7 mouse cellular contexts compared by ENCODE assay signal in the genomic region with DNA sequence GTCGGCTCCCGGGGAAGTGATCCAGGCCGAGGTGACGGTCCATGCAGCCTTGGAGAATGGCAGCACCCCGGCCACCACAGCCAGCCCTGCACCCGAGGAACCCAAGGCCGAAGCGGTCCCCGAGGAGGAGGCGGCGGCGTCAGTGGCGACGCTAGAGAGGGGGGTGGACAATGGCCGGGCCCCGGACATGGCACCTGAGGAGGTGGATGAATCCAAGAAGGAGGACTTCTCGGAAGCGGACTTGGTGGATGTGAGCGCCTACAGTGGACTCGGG. TPM values are rescaled to one million over a fixed set of nuclear protein-coding genes. Genes with fewer than 3 reads are reported as not detected.
DNase-seq lines count a peak whose midpoint lies in the region; TF ChIP-seq lines count a peak whose summit lies in the region.

No protein-coding gene starts in this region.

- WGBS in spleen, adult 2 months = under 1% methylated on average over 20 of the region's 20 CpGs

- peaks cover 20% of the 10 kb centered on the region for H3K4me1 ChIP-seq in spleen, adult 2 months (ENCODE audit: control insufficient read depth, insufficient read depth, insufficient read length)
- H3K4me1 ChIP-seq in embryonic fibroblast, embryonic 13.5 days (ENCODE audit: control insufficient read depth, insufficient read depth, low read length) = peaks cover 11% of the 10 kb centered on the region

- H3K4me3 ChIP-seq in spleen, adult 2 months (ENCODE audit: extremely low read depth, insufficient read depth, insufficient read length) = peak overlapping the region; percentile 81
- peak overlapping the region; percentile 67 for H3K4me3 ChIP-seq in embryonic fibroblast, embryonic 13.5 days (ENCODE audit: insufficient read depth, low read length)

- DNase-seq in spleen, adult 2 months (ENCODE audit: low read depth in 1 of 2, low spot score in 2 of 2) = no peak
- DNase-seq in spleen, postnatal 14 days (ENCODE audit: low spot score in 2 of 2) = no peak
- DNase-seq in kidney, postnatal 4 days = peak; percentile 42 to 53
- DNase-seq in neural tube, embryonic 10.5 days (ENCODE audit: extremely low spot score, low spot score) = peak; percentile 48
- DNase-seq in gastrocnemius, postnatal 10 days = no peak
- DNase-seq in cerebellum, postnatal 10 days = no peak

- no peaks in the 10 kb centered on the region for H3K27me3 ChIP-seq in spleen, adult 2 months (ENCODE audit: control insufficient read depth, insufficient read depth, low read length)

- no peak for TF ChIP-seq CTCF in spleen, adult 2 months (IDR thresholded peaks at IDR 0.05; ENCODE audit: extremely low read depth, insufficient read depth, insufficient read length, insufficient replicate concordance)
- no peak for TF ChIP-seq CTCF in embryonic fibroblast, embryonic 13.5 days (IDR thresholded peaks at IDR 0.05; ENCODE audit: borderline replicate concordance, insufficient read depth, low read length)

- peak overlapping the region; percentile 77 for H3K27ac ChIP-seq in spleen, adult 2 months (ENCODE audit: insufficient read depth, low read length)
- H3K27ac ChIP-seq in embryonic fibroblast, embryonic 13.5 days (ENCODE audit: insufficient read depth, low read length) = no peak overlapping the region; the same call in 1 of the 2 replicates

- H3K36me3 ChIP-seq in spleen, adult 2 months (ENCODE audit: control insufficient read depth, insufficient read depth, low read length) = peaks cover 2% of the 10 kb centered on the region

- TF ChIP-seq POLR2A in spleen, adult 2 months (IDR thresholded peaks at IDR 0.05; ENCODE audit: low read depth, low read length) = no peak
- no peak for TF ChIP-seq POLR2A in embryonic fibroblast, embryonic 13.5 days (IDR thresholded peaks at IDR 0.05; ENCODE audit: low read depth, low read length)

RNA-seq across cellular contexts. Expression of a gene that starts 1.6 kb away (rescaled TPM):
- polyA plus RNA-seq in spleen, adult 2 months (2012; rRNA removed) = 51.9 and 54.5 TPM in 2 replicates
- polyA plus RNA-seq in embryonic fibroblast, embryonic 13.5 days (2011; ENCODE audit: insufficient read length, low read depth, missing spikeins) = 44.3 and 61.7 TPM in 2 replicates
- total RNA-seq in gastrocnemius, postnatal 10 days (2021) = 10 to 100 TPM; 46.8 to 54.9 TPM

RNA-seq across cellular contexts. Expression of a gene that starts 16.3 kb away (rescaled TPM):
- 0.85 and 1.5 TPM in 2 replicates for polyA plus RNA-seq in spleen, adult 2 months (2012; rRNA removed)
- not detected in 2 replicates for polyA plus RNA-seq in embryonic fibroblast, embryonic 13.5 days (2011; ENCODE audit: insufficient read length, low read depth, missing spikeins)
- total RNA-seq in gastrocnemius, postnatal 10 days (2021) = 100 to 1,000 TPM; 185 to 194 TPM

RNA-seq across cellular contexts. Expression of a gene that starts 17.3 kb away (rescaled TPM):
- polyA plus RNA-seq in spleen, adult 2 months (2012; rRNA removed) = 19.3 and 23.7 TPM in 2 replicates
- 11.6 and 14.2 TPM in 2 replicates for polyA plus RNA-seq in embryonic fibroblast, embryonic 13.5 days (2011; ENCODE audit: insufficient read length, low read depth, missing spikeins)
- 1 to 10 TPM; 3.5 to 6.1 TPM for total RNA-seq in gastrocnemius, postnatal 10 days (2021)

RNA-seq across cellular contexts. Expression of a gene that starts 25.0 kb away (rescaled TPM):
- not detected in 2 replicates for polyA plus RNA-seq in spleen, adult 2 months (2012; rRNA removed)
- not detected in 2 replicates for polyA plus RNA-seq in embryonic fibroblast, embryonic 13.5 days (2011; ENCODE audit: insufficient read length, low read depth, missing spikeins)
- total RNA-seq in gastrocnemius, postnatal 10 days (2021) = not detected

RNA-seq across cellular contexts. Expression of a gene that starts 48.7 kb away (rescaled TPM):
- 12.6 and 13.8 TPM in 2 replicates for polyA plus RNA-seq in spleen, adult 2 months (2012; rRNA removed)
- 8.6 and 10.0 TPM in 2 replicates for polyA plus RNA-seq in embryonic fibroblast, embryonic 13.5 days (2011; ENCODE audit: insufficient read length, low read depth, missing spikeins)
- 100 to 1,000 TPM; 345 to 347 TPM for total RNA-seq in gastrocnemius, postnatal 10 days (2021)

Comparison
In these comparisons a context has a peak if more than half of its experiments do, and no peak if none do; other contexts are left out.
1. DNase-seq: peak in kidney, postnatal 4 days (2 of 2) and neural tube, embryonic 10.5 days (single experiment); none in spleen, adult 2 months (0 of 2), spleen, postnatal 14 days (0 of 2), gastrocnemius, postnatal 10 days (single experiment) and cerebellum, postnatal 10 days (0 of 2).